Mouse (Mus musculus) olfactory bulb, adult 2 months (tissue): ENCODE results near the gene Ldhb.

Experiments
- CTCF ChIP-seq: fragments of 200-500 bp; IDR thresholded peaks from 2 replicates; pipeline ENCODE4 v1.5.1; 2012; ENCODE audit warnings: low read depth, mild to moderate bottlenecking, low read length, moderate library complexity; ENCODE audit not compliant: insufficient read depth
- POLR2A ChIP-seq: fragments of 200-500 bp; IDR thresholded peaks from 2 replicates; pipeline ENCODE4 v1.6.1; 2012; ENCODE audit warnings: mild to moderate bottlenecking, low read depth, low read length, moderate library complexity; ENCODE audit not compliant: insufficient read depth

DNA sequence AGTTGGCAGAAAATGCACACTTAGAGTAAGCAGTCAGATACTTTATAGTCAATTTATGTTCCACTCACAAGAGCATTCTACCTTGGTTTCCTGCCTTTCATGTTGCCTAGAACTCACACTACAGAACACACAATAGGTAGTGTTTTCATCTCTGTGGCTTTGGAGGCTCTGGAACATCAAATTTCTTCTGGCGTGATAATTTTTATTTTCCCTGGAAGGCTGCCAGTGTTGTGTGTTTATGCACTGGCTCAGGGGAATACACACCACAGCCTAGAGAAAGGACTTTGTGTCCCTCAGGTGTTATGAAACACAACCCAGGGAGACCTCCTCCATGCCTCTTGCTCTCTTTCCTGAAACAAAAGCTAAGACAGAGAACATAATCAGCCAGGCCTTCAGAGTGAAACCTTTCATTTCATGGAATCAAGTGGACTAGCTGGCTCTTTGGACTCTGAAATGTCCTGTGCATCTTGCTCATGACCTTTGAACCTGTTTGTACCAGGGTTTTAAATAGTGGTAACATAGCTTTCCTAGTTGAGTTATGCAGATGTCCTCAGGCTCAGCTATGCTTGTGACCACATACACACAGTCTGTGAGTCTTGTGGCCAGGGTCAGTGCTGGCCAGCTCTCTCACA, 20.3 kb upstream of the Ldhb start:
- no peak for TF ChIP-seq POLR2A
- no peak for TF ChIP-seq CTCF
